Mouse (Mus musculus) lung, postnatal 0 days (tissue): Measurements from ENCODE around the gene Clec16a. TPM values are rescaled to one million over a fixed set of nuclear protein-coding genes. Genes with fewer than 3 reads are reported as not detected.

ENCODE experiments used
- ATAC-seq: fragments of 200-750 bp; cut with Nextera tagmentation; 2 replicates; pipeline ENCODE4 v1.8.0; 2017; ENCODE audit warnings: moderate library complexity
- DNase-seq: peaks from one replicate; pipeline ENCODE4 v3.0.0-alpha.2; 2016; ENCODE audit warnings: low spot score
- H3K27ac ChIP-seq: fragments of 300-500 bp; sonication (generic); 2 replicates; pipeline ENCODE4 v1.5.1; 2014; ENCODE audit warnings: antibody characterized with exemption, mild to moderate bottlenecking, low read length, mixed read lengths
- H3K27me3 ChIP-seq: fragments of 300-500 bp; sonication (generic); replicated peaks from 2 replicates; pipeline ENCODE4 v1.6.1; 2014; ENCODE audit warnings: low read length, mixed read lengths; ENCODE audit not compliant: insufficient read depth
- H3K36me3 ChIP-seq: fragments of 300-500 bp; sonication (generic); 2 replicates; pipeline ENCODE4 v1.6.1; 2014; ENCODE audit warnings: low read length, mixed read lengths; ENCODE audit not compliant: insufficient read depth
- H3K4me1 ChIP-seq: fragments of 300-500 bp; sonication (generic); 2 replicates; pipeline ENCODE4 v1.6.1; 2014; ENCODE audit warnings: antibody characterized with exemption, low read depth, low read length, mixed read lengths; ENCODE audit not compliant: insufficient read depth
- H3K4me2 ChIP-seq: fragments of 300-500 bp; sonication (generic); replicated peaks from 2 replicates; pipeline ENCODE4 v1.6.1; 2014; ENCODE audit warnings: low read depth, mild to moderate bottlenecking, low read length, moderate library complexity, mixed read lengths
- H3K4me3 ChIP-seq: fragments of 300-500 bp; sonication (generic); 2 replicates; pipeline ENCODE4 v1.5.1; 2014; ENCODE audit warnings: low read depth, low read length
- H3K9ac ChIP-seq: fragments of 300-500 bp; sonication (generic); replicated peaks from 2 replicates; pipeline ENCODE4 v1.6.1; 2014; ENCODE audit warnings: low read depth, mild to moderate bottlenecking
- H3K9me3 ChIP-seq: fragments of 300-500 bp; sonication (generic); 2 replicates; pipeline ENCODE4 v1.6.1; 2016; ENCODE audit warnings: low read length, mixed read lengths
- CTCF ChIP-seq: IDR thresholded peaks from 2 replicates; pipeline ENCODE4 v1.5.1; 2016; ENCODE audit warnings: antibody characterized with exemption, mild to moderate bottlenecking
- EP300 ChIP-seq: IDR thresholded peaks from 2 replicates; pipeline ENCODE4 v1.6.1; 2016; ENCODE audit warnings: antibody characterized with exemption, mild to moderate bottlenecking, control low read depth
- whole genome bisulfite sequencing: fragments of 180-500 bp; shearing (Covaris S2); extraction: QIAGEN DNeasy Blood & Tissue Kit; methylation state at CpG from one replicate; pipeline ENCODE4 v1.1.7; 2014; 5-methylcytosine and 5-hydroxymethylcytosine counted together
- polyA plus RNA-seq: library from polyadenylated mRNA; unstranded; fragments of >200 nt; fragmentation: Nextera tagmentation; extraction: Ambion mirVana; gene quantifications from 2 replicates; pipeline ENCODE4 v1.2.1, GENCODE M21; 2015

The Clec16a gene
- polyA plus RNA-seq, 1 experiment from 2014 or later: 32.0 TPM

DNA sequence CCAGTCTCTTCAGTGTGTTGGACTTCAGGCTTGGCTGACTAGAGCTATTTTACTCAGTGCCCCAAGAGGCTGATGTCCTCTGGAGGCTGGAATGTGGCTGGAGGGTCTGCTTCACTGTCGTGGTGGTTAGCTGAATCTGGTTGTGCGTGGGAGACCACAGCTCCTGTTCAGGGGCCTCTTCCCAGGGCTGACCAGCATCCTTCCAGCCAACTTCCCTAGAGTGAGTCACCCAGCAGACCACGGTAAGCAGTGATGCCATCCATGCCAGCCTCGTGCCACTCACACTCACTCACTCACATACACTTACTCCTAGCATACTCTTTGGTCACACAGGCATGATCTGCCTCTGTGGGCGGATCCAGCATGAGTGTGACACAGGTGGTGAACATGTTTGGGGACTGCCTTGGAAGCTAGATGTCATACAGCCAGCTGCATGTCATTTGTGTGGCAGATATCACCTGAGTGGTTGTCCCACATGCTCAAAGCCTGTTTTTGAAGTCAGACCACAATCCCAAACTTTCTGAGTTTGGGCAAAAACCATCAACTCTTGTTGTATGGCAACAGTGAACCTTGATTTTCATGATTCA lies 24.8 kb downstream of the Clec16a start:
- Histone ChIP-seq H3K4me1 (no peaks in the 10 kb centered on the region), H3K36me3 (peaks cover 3% of the 10 kb centered on the region; the same call in 1 of the 2 replicates), H3K27ac (no peak overlapping the region), H3K4me2 (no peak overlapping the region), H3K9ac (no peak overlapping the region), H3K27me3 (no peaks in the 10 kb centered on the region), H3K9me3 (no peaks in the 10 kb centered on the region), H3K4me3 (no peak overlapping the region)
- ATAC-seq (no peak), DNase-seq (no peak)
- WGBS: 79% methylated on average over 5 of the region's 5 CpGs
- no peak for TF ChIP-seq EP300
- TF ChIP-seq CTCF: no peak

DNA sequence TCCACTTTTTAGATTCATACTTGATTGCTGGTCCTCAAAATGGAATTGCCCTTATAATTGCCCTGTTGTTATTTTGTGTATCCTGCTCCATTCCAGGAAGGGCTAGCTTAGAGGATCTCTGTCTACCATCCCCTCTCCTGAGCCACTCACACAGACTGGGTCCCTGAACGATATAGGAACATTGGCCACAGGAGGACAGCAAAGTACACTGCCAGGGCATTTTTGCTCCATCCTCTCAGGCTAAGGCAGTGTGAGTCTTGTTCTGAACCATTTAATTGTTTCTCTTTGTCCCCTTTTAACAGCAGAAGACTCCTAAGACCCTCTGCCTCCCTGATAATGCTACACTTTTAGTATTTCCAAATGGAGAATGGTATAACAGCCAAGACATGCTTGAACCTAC lies 25.6 kb downstream of the Clec16a start:
- Histone ChIP-seq H3K4me1 (no peaks in the 10 kb centered on the region), H3K9me3 (no peaks in the 10 kb centered on the region), H3K27me3 (no peaks in the 10 kb centered on the region), H3K4me3 (no peak overlapping the region), H3K4me2 (no peak overlapping the region), H3K9ac (no peak overlapping the region), H3K27ac (no peak overlapping the region), H3K36me3 (peaks cover 3% of the 10 kb centered on the region; the same call in 1 of the 2 replicates)
- no peak for ATAC-seq
- DNase-seq: no peak
- 88% methylated on average over 1 of the region's 1 CpGs for WGBS
- TF ChIP-seq CTCF (no peak), EP300 (no peak)

DNA sequence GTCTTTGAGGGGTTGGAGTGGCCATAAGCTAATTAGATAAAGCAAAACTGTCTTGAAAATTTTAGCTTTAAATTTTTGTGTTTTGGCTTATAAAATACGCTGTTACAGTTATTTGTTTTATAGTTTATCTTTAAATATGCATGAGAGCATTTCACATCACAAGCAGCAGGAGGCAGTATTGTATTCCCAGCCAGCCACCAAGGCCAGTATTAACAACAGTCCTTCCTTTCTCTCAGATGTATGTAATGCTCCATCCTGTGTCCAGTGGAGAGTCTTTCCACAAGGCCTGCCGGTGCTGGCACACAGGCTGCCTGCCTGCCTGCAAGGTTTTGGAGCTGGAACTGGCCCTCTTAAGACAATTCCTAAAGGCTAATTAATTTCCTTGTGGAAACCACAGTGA lies 26.7 kb downstream of the Clec16a start:
- no peak overlapping the region for H3K27ac ChIP-seq
- no peak overlapping the region for H3K4me3 ChIP-seq
- no peaks in the 10 kb centered on the region for H3K4me1 ChIP-seq
- no peaks in the 10 kb centered on the region for H3K9me3 ChIP-seq
- H3K36me3 ChIP-seq: peaks cover 3% of the 10 kb centered on the region; the same call in 1 of the 2 replicates
- H3K9ac ChIP-seq: no peak overlapping the region
- ATAC-seq (peak; percentile 63; the same call in 1 of the 2 replicates), DNase-seq (peak; percentile 80)
- TF ChIP-seq CTCF: peak; percentile 83
- no peak for TF ChIP-seq EP300
- WGBS: 34% methylated on average over 2 of the region's 2 CpGs
- H3K27me3 ChIP-seq: no peaks in the 10 kb centered on the region
- no peak overlapping the region for H3K4me2 ChIP-seq

DNA sequence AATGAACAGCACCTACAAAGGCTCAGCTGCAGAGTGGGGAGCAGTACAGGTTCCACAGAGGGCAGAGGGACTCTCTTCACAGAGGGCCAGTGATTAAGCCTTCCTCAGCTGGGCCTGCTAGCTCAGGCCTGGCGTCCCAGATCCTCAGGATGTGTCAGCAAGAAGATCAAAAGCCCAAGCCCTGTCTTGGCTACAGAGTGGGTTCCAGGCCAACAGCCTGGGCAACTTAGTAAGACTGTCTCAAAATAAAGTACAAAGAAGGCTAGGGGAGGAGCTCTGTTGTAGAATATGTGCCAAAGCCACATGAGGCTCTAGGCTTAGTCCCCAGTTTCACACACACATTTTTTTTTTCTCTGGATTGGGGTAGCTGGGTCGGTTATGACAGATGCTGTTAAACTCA lies 29.8 kb downstream of the Clec16a start:
- WGBS: 59% methylated on average over 2 of the region's 2 CpGs

DNA sequence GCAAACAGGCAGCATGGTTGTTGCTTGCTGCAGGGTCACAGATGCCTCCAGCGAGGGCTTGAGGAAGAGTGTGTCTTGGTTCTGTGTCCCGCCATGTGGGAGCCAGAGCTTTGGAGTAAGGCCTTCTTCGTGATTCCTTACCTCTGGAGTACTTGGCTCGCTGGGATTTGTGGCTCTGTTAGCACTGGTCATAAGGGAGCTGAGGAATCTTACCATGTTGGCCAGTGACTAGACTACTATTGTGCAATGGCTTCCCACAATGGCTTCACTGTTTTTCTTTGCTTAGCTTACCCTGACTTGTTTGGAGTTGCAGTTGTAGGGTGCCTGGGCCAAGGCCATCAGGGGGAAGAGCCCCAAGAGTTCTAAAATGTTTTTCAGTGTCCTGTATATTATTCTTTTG lies 30.8 kb downstream of the Clec16a start:
- no peak for DNase-seq
- WGBS: 91% methylated on average over 4 of the region's 4 CpGs
- no peaks in the 10 kb centered on the region for H3K27me3 ChIP-seq
- no peak overlapping the region for H3K27ac ChIP-seq
- H3K4me2 ChIP-seq: no peak overlapping the region
- H3K9me3 ChIP-seq: no peaks in the 10 kb centered on the region
- ATAC-seq: no peak
- no peaks in the 10 kb centered on the region for H3K4me1 ChIP-seq
- no peak overlapping the region for H3K9ac ChIP-seq
- peaks cover 15% of the 10 kb centered on the region for H3K36me3 ChIP-seq
- H3K4me3 ChIP-seq: no peak overlapping the region
- TF ChIP-seq EP300 (no peak), CTCF (no peak)

More for the DNA sequence above, 29.8 kb downstream of the Clec16a start:
- ATAC-seq: no peak
- TF ChIP-seq EP300 (no peak), CTCF (no peak)
- no peaks in the 10 kb centered on the region for H3K27me3 ChIP-seq
- H3K4me2 ChIP-seq: no peak overlapping the region
- H3K4me1 ChIP-seq: no peaks in the 10 kb centered on the region
- H3K36me3 ChIP-seq: peaks cover 5% of the 10 kb centered on the region; the same call in 1 of the 2 replicates
- H3K9ac ChIP-seq: no peak overlapping the region
- H3K4me3 ChIP-seq: no peak overlapping the region
- no peaks in the 10 kb centered on the region for H3K9me3 ChIP-seq
- no peak for DNase-seq
- H3K27ac ChIP-seq: no peak overlapping the region

DNA sequence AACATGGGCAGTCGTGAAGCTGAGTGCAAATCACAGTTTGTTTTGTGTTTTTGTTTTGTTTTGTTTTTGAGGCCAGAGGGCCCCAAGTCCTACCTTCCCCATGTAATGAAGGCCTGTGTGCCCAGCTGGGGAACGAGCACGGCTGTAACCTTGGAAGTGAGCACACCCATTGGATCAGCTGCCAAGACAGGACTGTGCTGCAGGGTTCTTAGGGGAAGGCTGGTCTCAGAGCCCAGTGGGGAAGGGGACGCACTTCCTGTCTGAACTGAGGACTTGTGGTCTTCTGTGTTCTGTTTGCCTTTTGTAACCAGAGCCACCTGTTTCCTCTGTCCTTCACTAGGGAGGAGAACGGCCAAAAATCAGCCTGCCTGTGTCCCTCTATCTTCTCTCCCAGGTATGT lies 32.4 kb downstream of the Clec16a start:
- H3K36me3 ChIP-seq: peaks cover 18% of the 10 kb centered on the region
- DNase-seq: no peak
- no peak for ATAC-seq
- no peaks in the 10 kb centered on the region for H3K4me1 ChIP-seq
- no peaks in the 10 kb centered on the region for H3K9me3 ChIP-seq
- H3K9ac ChIP-seq: no peak overlapping the region
- H3K27me3 ChIP-seq: no peaks in the 10 kb centered on the region
- no peak for TF ChIP-seq CTCF
- no peak for TF ChIP-seq EP300
- no peak overlapping the region for H3K4me3 ChIP-seq
- H3K27ac ChIP-seq: no peak overlapping the region
- 49% methylated on average over 5 of the region's 5 CpGs for WGBS
- no peak overlapping the region for H3K4me2 ChIP-seq
